Mouse (Mus musculus) MEL (cell line): Measurements from ENCODE around the gene Patz1. TPM values are rescaled to one million over a fixed set of nuclear protein-coding genes. Genes with fewer than 3 reads are reported as not detected.
A peak's percentile ranks its signal among the peaks of the same experiment; 100 is the strongest.

Source experiments
- DNase-seq: peaks from one replicate; pipeline ENCODE4 v3.0.0; 2011; ENCODE audit warnings: low read depth, low spot score
- H3K27ac ChIP-seq: 2 replicates; pipeline ENCODE4 v1.5.1; 2012; ENCODE audit warnings: low read depth, mild to moderate bottlenecking, control low read depth, low read length, moderate library complexity; ENCODE audit not compliant: control insufficient read depth
- H3K27me3 ChIP-seq, 2 experiments: fragments of 150-350 bp in 1 of 2; sonication (generic) in 1 of 2; 2 replicates each; pipeline ENCODE4 v1.6.1; 2012; ENCODE audit warnings: low read length in 2 of 2, mild to moderate bottlenecking in 2 of 2, improper control_type of control experiment in 1 of 2, moderate library complexity in 1 of 2; ENCODE audit not compliant: insufficient read depth in 2 of 2, control insufficient read depth in 1 of 2
- H3K36me3 ChIP-seq, 2 experiments: 2 replicates each; pipeline ENCODE4 v1.6.1; 2012 to 2014; ENCODE audit warnings: low read length in 2 of 2, improper control_type of control experiment in 1 of 2, inconsistent platforms in 1 of 2, mild to moderate bottlenecking in 1 of 2; ENCODE audit not compliant: insufficient read depth in 2 of 2, control insufficient read depth in 1 of 2
- H3K4me1 ChIP-seq, 2 experiments: fragments of 150-350 bp in 1 of 2; sonication (generic) in 1 of 2; 2 replicates each; pipeline ENCODE4 v1.6.1; 2012; ENCODE audit warnings: low read length in 2 of 2, improper control_type of control experiment in 1 of 2, mild to moderate bottlenecking in 1 of 2; ENCODE audit not compliant: insufficient read depth in 2 of 2, control insufficient read depth in 1 of 2
- H3K4me3 ChIP-seq, 2 experiments: fragments of 150-350 bp in 1 of 2; sonication (generic) in 1 of 2; 2 replicates each; pipeline ENCODE4 v1.5.1; 2012; ENCODE audit warnings: low read depth in 2 of 2, low read length in 2 of 2, mild to moderate bottlenecking in 2 of 2, moderate library complexity in 2 of 2, control low read depth in 1 of 2, improper control_type of control experiment in 1 of 2; ENCODE audit not compliant: control insufficient read depth in 1 of 2, insufficient read depth in 1 of 2
- H3K79me2 ChIP-seq: 2 replicates; pipeline ENCODE4 v1.6.1; 2012; ENCODE audit warnings: mild to moderate bottlenecking, low read length, moderate library complexity; ENCODE audit not compliant: control insufficient read depth, poor library complexity, insufficient read depth
- H3K9ac ChIP-seq: 2 replicates; pipeline ENCODE4 v1.6.1; 2012; ENCODE audit warnings: low read depth, mild to moderate bottlenecking, control low read depth, low read length, moderate library complexity; ENCODE audit not compliant: control insufficient read depth, poor library complexity, severe bottlenecking
- H3K9me3 ChIP-seq: fragments of 150-350 bp; sonication (generic); replicated peaks from 2 replicates; pipeline ENCODE4 v1.6.1; 2012; ENCODE audit warnings: mild to moderate bottlenecking, low read length, improper control_type of control experiment, moderate library complexity; ENCODE audit not compliant: insufficient read depth
- CTCF ChIP-seq, 3 experiments: IDR thresholded peaks in 2 of 3; conservative IDR thresholded peaks in 1 of 3; 2 replicates each; pipeline ENCODE4 v1.5.1; 2011 to 2012; ENCODE audit warnings: low read length in 3 of 3, low read depth in 2 of 3, mild to moderate bottlenecking in 2 of 3, improper control_type of control experiment in 1 of 3, inconsistent platforms in 1 of 3, mixed read lengths in 1 of 3, moderate library complexity in 1 of 3; ENCODE audit not compliant: control insufficient read depth in 1 of 3, insufficient read depth in 1 of 3, poor library complexity in 1 of 3, severe bottlenecking in 1 of 3
- EP300 ChIP-seq, 2 experiments: IDR thresholded peaks; 2 replicates each; pipeline ENCODE4 v1.6.1; 2011; ENCODE audit warnings: improper control_type of control experiment in 2 of 2, low read length in 2 of 2, low read depth in 1 of 2, mild to moderate bottlenecking in 1 of 2
- GATA1 ChIP-seq: IDR thresholded peaks from 2 replicates; pipeline ENCODE4 v1.6.1; 2011; ENCODE audit warnings: low read depth, low read length, improper control_type of control experiment
- JUND ChIP-seq: IDR thresholded peaks from 2 replicates; pipeline ENCODE4 v1.6.1; 2011; ENCODE audit warnings: low read depth, mild to moderate bottlenecking, improper control_type of control experiment, low read length
- MXI1 ChIP-seq: IDR thresholded peaks from 2 replicates; pipeline ENCODE4 v1.6.1; 2011; ENCODE audit warnings: mild to moderate bottlenecking, low read depth, low read length, improper control_type of control experiment
- MYC ChIP-seq: IDR thresholded peaks from 2 replicates; pipeline ENCODE4 v1.6.1; 2011; ENCODE audit warnings: low read depth, mild to moderate bottlenecking, low read length, improper control_type of control experiment, moderate library complexity
- POLR2A ChIP-seq, 2 experiments: IDR thresholded peaks; 2 replicates each; pipeline ENCODE4 v1.6.1; 2011 to 2012; ENCODE audit warnings: low read length in 2 of 2, mild to moderate bottlenecking in 2 of 2, control low read depth in 1 of 2, improper control_type of control experiment in 1 of 2, low read depth in 1 of 2, moderate library complexity in 1 of 2; ENCODE audit not compliant: control insufficient read depth in 1 of 2, insufficient read depth in 1 of 2, poor library complexity in 1 of 2
- SIN3A ChIP-seq: IDR thresholded peaks from 2 replicates; pipeline ENCODE4 v1.6.1; 2012; ENCODE audit warnings: low read length, improper control_type of control experiment, inconsistent platforms
- TCF12 ChIP-seq: IDR thresholded peaks from 2 replicates; pipeline ENCODE4 v1.6.1; 2014; ENCODE audit warnings: low read depth, mild to moderate bottlenecking, inconsistent platforms, low read length, improper control_type of control experiment, moderate library complexity
- USF2 ChIP-seq, 2 experiments: IDR thresholded peaks; 2 replicates each; pipeline ENCODE4 v1.6.1; 2011 to 2012; ENCODE audit warnings: improper control_type of control experiment in 2 of 2, low read length in 2 of 2, borderline replicate concordance in 1 of 2, inconsistent platforms in 1 of 2, low read depth in 1 of 2, mild to moderate bottlenecking in 1 of 2; ENCODE audit not compliant: insufficient read depth in 1 of 2
- ZNF384 ChIP-seq: IDR thresholded peaks from 2 replicates; pipeline ENCODE4 v1.6.1; 2012; ENCODE audit warnings: low read depth, mild to moderate bottlenecking, inconsistent platforms, low read length, improper control_type of control experiment
- polyA plus RNA-seq, 2 experiments: library from polyadenylated mRNA; stranded (reverse) in 1 of 2; unstranded in 1 of 2; fragments of >175 nt in 1 of 2; fragments of >200 nt in 1 of 2; gene quantifications; 2 replicates each; pipeline versions ENCODE4 v1.2.1 to v1.2.4; 2012; ENCODE audit warnings: low replicate concordance in 2 of 2, low read depth in 1 of 2; ENCODE audit not compliant: insufficient read length in 2 of 2, insufficient read depth in 1 of 2, missing spikeins in 1 of 2
- total RNA-seq: library from RNA; depleted of rRNA; stranded (reverse); fragments of 300-350 nt; gene quantifications from 2 replicates; pipeline ENCODE4 v1.2.3, GENCODE M21; 2012

Patz1 gene
- total and polyA plus RNA-seq, 3 experiments, result 63.1 to 63.5 TPM; not detected in 1

DNA sequence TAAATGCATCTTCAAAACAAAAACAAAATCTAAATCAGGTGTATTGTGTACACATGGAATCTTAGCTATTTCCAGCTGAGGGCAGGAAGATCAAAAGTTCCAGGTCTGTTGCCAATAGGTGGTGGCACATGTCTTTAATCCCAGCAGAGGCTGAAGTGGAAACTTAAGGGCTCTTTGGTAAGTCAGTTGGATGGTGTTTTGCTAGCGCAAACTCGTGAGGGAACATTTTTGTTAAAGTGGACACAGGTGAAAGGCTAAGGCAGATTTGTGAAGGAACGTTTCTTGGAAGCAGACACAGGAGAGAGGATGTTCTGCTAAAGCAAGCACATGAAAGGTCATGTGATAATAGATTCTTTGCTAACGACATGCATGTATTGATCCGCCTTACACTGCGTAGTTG lies 5.0 kb upstream of the Patz1 start:
- H3K79me2 ChIP-seq, result peaks cover 2% of the 10 kb centered on the region; the same call in 1 of the 2 replicates
- no peak overlapping the region for H3K27ac ChIP-seq

GRCm38 (mm10) chr11:3285940-3286339 lies 2.7 kb upstream of the Patz1 start:
- Histone ChIP-seq H3K9ac (no peak overlapping the region), H3K9me3 (no peaks in the 10 kb centered on the region), H3K27ac (no peak overlapping the region), H3K79me2 (peaks cover 21% of the 10 kb centered on the region), H3K4me1 (peaks cover 3 to 14% of the 10 kb centered on the region in 2 experiments; a peak in 3 of 4 replicates), H3K27me3 (no peaks in the 10 kb centered on the region), H3K36me3 (peaks cover 0 to 6% of the 10 kb centered on the region in 2 experiments; a peak in 2 of 4 replicates), H3K4me3 (no peak overlapping the region)
- TF ChIP-seq MXI1 (no peak), TCF12 (no peak), POLR2A (IDR thresholded peaks at IDR 0.05; ENCODE audit: control insufficient read depth in 1 of 2, insufficient read depth in 1 of 2, low read depth in 1 of 2, low read length in 2 of 2, poor library complexity in 1 of 2) (no peak), MYC (no peak), GATA1 (no peak), ZNF384 (no peak), CTCF (IDR thresholded peaks at IDR 0.05 in 2 of 3, conservative IDR thresholded peaks at IDR 0.05 in 1 of 3; ENCODE audit: control insufficient read depth in 1 of 3, insufficient read depth in 1 of 3, low read depth in 2 of 3, low read length in 3 of 3, poor library complexity in 1 of 3, severe bottlenecking in 1 of 3) (no peak)
- DNase-seq, result no peak

More for the DNA sequence above, 5.0 kb upstream of the Patz1 start:
- H3K27me3 ChIP-seq, result no peaks in the 10 kb centered on the region
- H3K4me3 ChIP-seq, result no peak overlapping the region
- no peak overlapping the region for H3K9ac ChIP-seq
- H3K9me3 ChIP-seq, result no peaks in the 10 kb centered on the region
- no peak for DNase-seq
- TF ChIP-seq USF2 (IDR thresholded peaks at IDR 0.05; ENCODE audit: borderline replicate concordance in 1 of 2, insufficient read depth in 1 of 2, low read depth in 1 of 2, low read length in 2 of 2), result no peak
- no peak for TF ChIP-seq JUND
- no peak for TF ChIP-seq CTCF (IDR thresholded peaks at IDR 0.05 in 2 of 3, conservative IDR thresholded peaks at IDR 0.05 in 1 of 3; ENCODE audit: control insufficient read depth in 1 of 3, insufficient read depth in 1 of 3, low read depth in 2 of 3, low read length in 3 of 3, poor library complexity in 1 of 3, severe bottlenecking in 1 of 3)
- TF ChIP-seq, all 39 proteins: peak for 0
- Histone ChIP-seq H3K36me3 (peaks cover 0 to 11% of the 10 kb centered on the region in 2 experiments; a peak in 2 of 4 replicates), H3K4me1 (peaks cover 3 to 16% of the 10 kb centered on the region in 2 experiments)

- Histone ChIP-seq H3K27ac (no peak overlapping the region), H3K27me3 (no peaks in the 10 kb centered on the region), H3K36me3 (peaks cover 0 to 6% of the 10 kb centered on the region in 2 experiments; a peak in 2 of 4 replicates), H3K4me3 (no peak overlapping the region), H3K9ac (no peak overlapping the region), H3K4me1 (peaks cover 3 to 14% of the 10 kb centered on the region in 2 experiments; a peak in 3 of 4 replicates), H3K9me3 (no peaks in the 10 kb centered on the region), H3K79me2 (peaks cover 32% of the 10 kb centered on the region)
- DNase-seq, result no peak
- 0 out of 2 replicates have a peak, but pooled peaks have one; percentile 26 for TF ChIP-seq SIN3A
- TF ChIP-seq USF2 (IDR thresholded peaks at IDR 0.05; ENCODE audit: borderline replicate concordance in 1 of 2, insufficient read depth in 1 of 2, low read depth in 1 of 2, low read length in 2 of 2), result no peak
- TF ChIP-seq EP300 (IDR thresholded peaks at IDR 0.05; ENCODE audit: low read depth in 1 of 2, low read length in 2 of 2), result no peak
These were observed 1.5 kb upstream of the Patz1 start for GRCm38 (mm10) chr11:3287131-3287530.
